Mouse (Mus musculus): Measurements from ENCODE around the gene Csrnp1. TPM values are rescaled to one million over a fixed set of nuclear protein-coding genes. Genes with fewer than 3 reads are reported as not detected.

Gene Csrnp1
- polyA plus RNA-seq, 1 experiment = not detected

DNA sequence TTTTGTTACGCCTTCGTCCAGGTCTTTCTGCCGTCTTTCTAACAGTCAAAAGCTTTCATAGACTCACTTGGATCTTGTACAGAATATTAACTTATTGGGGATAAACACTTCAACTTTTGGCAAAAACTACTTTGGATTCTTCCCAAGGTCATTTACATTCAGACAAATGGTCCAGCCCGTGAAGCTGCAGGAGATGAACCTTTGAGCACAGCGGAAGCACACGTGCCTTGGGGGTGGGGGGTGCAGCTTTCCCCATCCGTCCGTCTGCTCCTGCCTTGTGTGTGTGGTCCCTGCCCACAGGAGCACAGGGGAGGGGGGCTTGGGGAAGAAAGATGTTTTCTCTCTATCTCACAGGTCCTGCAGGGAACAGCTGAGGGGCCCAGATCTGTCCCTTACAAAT, 58.7 kb downstream of the Csrnp1 start:
- TF ChIP-seq POLR2A (IDR thresholded peaks at IDR 0.05; ENCODE audit: insufficient read depth, low read depth, low read length) (no peak), CTCF (IDR thresholded peaks at IDR 0.05; ENCODE audit: insufficient read depth, low read depth, low read length) (no peak)
- H3K4me3 ChIP-seq (ENCODE audit: insufficient read depth, low read depth, low read length) = no peak overlapping the region
- 57% methylated on average over 8 of the region's 8 CpGs for WGBS
- H3K4me1 ChIP-seq (ENCODE audit: control insufficient read depth, insufficient read depth, low read length) = no peaks in the 10 kb centered on the region
- H3K27ac ChIP-seq (ENCODE audit: insufficient read depth, low read depth, low read length) = no peak overlapping the region

DNA sequence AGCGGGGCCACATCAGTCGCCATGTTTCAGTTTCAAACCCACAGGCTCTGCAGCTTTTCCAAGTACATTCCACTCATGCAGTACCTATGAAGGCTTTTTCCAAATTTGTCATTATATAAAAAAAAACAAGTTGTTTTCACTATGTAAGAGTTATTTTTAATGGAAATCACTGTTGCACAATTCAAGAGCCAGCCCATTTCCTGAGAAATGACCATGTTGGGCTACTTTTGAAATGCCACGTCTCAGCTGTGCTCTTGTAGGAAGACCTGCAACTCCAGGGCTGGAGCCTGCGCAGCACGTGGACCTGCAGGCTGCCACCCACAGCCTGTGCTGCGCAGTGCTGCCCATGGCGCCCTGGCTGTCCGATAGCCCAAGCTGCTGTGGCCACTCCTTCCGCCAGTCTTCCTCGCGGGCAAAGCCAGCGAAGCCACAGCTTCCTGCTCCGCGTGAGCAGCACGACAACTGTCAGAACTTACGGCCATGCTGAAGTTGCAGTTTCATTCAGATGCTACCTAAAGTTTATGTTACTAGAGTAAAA, 59.3 kb downstream of the Csrnp1 start:
- TF ChIP-seq POLR2A (IDR thresholded peaks at IDR 0.05; ENCODE audit: insufficient read depth, low read depth, low read length) (no peak), CTCF (IDR thresholded peaks at IDR 0.05; ENCODE audit: insufficient read depth, low read depth, low read length) (no peak)
- WGBS = 90% methylated on average over 16 of the region's 16 CpGs
- no peak overlapping the region for H3K27ac ChIP-seq (ENCODE audit: insufficient read depth, low read depth, low read length)
- H3K4me3 ChIP-seq (ENCODE audit: insufficient read depth, low read depth, low read length) = no peak overlapping the region
- no peaks in the 10 kb centered on the region for H3K4me1 ChIP-seq (ENCODE audit: control insufficient read depth, insufficient read depth, low read length)

DNA sequence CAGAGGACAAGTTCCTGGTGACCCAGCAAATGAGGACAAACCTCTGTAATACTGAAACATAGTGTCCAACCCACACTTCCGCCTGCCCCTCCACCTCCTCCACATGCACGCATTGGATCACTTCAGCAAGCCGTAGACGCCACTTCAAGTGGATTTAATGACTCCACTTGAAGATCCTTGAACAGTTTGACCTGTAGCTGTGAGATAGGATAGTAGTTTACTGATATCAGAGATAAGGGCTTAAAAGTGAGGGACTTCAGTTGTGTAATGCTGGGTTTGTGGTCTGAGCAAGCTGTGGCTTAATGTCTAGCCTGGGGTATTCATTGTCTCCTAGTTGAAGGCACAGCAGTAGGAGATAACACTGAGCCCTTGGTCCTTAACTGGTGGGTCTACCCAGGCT, 61.0 kb downstream of the Csrnp1 start:
- Histone ChIP-seq H3K4me1 (ENCODE audit: control insufficient read depth, insufficient read depth, low read length) (no peaks in the 10 kb centered on the region), H3K27ac (ENCODE audit: insufficient read depth, low read depth, low read length) (no peak overlapping the region), H3K4me3 (ENCODE audit: insufficient read depth, low read depth, low read length) (no peak overlapping the region)
- WGBS = 84% methylated on average over 4 of the region's 4 CpGs
- TF ChIP-seq POLR2A (IDR thresholded peaks at IDR 0.05; ENCODE audit: insufficient read depth, low read depth, low read length) (no peak), CTCF (IDR thresholded peaks at IDR 0.05; ENCODE audit: insufficient read depth, low read depth, low read length) (no peak)

Other genes with a start within 250 kb of the Csrnp1 start
- not detected in 2 replicates for gene Scn11a, start 159.2 kb downstream of the Csrnp1 start, polyA plus RNA-seq (2012; ENCODE audit: insufficient read depth, insufficient read length, low replicate concordance, missing spikeins)
- gene Wdr48, start 89.8 kb downstream of the Csrnp1 start, polyA plus RNA-seq (2012; ENCODE audit: insufficient read depth, insufficient read length, low replicate concordance, missing spikeins) = not detected in 2 replicates
- not detected in 2 replicates for gene Gorasp1, start 47.1 kb downstream of the Csrnp1 start, polyA plus RNA-seq (2012; ENCODE audit: insufficient read depth, insufficient read length, low replicate concordance, missing spikeins)
- not detected in 2 replicates for gene Ttc21a, start 47.1 kb downstream of the Csrnp1 start, polyA plus RNA-seq (2012; ENCODE audit: insufficient read depth, insufficient read length, low replicate concordance, missing spikeins)
- not detected in 2 replicates for gene Xirp1, start 38.9 kb upstream of the Csrnp1 start, polyA plus RNA-seq (2012; ENCODE audit: insufficient read depth, insufficient read length, low replicate concordance, missing spikeins)
- gene Cx3cr1, start 85.2 kb upstream of the Csrnp1 start, polyA plus RNA-seq (2012; ENCODE audit: insufficient read depth, insufficient read length, low replicate concordance, missing spikeins) = not detected in 2 replicates
- gene Ccr8, start 107.5 kb upstream of the Csrnp1 start, polyA plus RNA-seq (2012; ENCODE audit: insufficient read depth, insufficient read length, low replicate concordance, missing spikeins) = not detected in 2 replicates
- gene Slc25a38, start 125.7 kb upstream of the Csrnp1 start, polyA plus RNA-seq (2012; ENCODE audit: insufficient read depth, insufficient read length, low replicate concordance, missing spikeins) = not detected in 2 replicates
- gene Rpsa, start 143.0 kb upstream of the Csrnp1 start, polyA plus RNA-seq (2012; ENCODE audit: insufficient read depth, insufficient read length, low replicate concordance, missing spikeins) = 1,091 TPM in 1 of 2 replicates, not detected in the other
- 425 TPM in 1 of 2 replicates, not detected in the other for gene Mobp, start 165.0 kb upstream of the Csrnp1 start, polyA plus RNA-seq (2012; ENCODE audit: insufficient read depth, insufficient read length, low replicate concordance, missing spikeins)